Mouse (Mus musculus) limb, embryonic 13.5 days (tissue): ENCODE measurements around the gene Ten1. TPM values are rescaled to one million over a fixed set of nuclear protein-coding genes. Genes with fewer than 3 reads are reported as not detected.

Experiments used
- ATAC-seq: fragments of 200-750 bp; cut with Nextera tagmentation; 2 replicates; pipeline ENCODE4 v1.8.0; 2017; ENCODE audit warnings: low read depth, moderate number of reproducible peaks, moderate TSS enrichment; ENCODE audit not compliant: low FRiP score
- H3K27ac ChIP-seq: fragments of 300-500 bp; sonication (generic); 2 replicates; pipeline ENCODE4 v1.5.1; 2015; ENCODE audit warnings: inconsistent platforms, mild to moderate bottlenecking, moderate library complexity
- H3K27me3 ChIP-seq: fragments of 300-500 bp; sonication (generic); 2 replicates; pipeline ENCODE4 v1.6.1; 2015; ENCODE audit warnings: mild to moderate bottlenecking, inconsistent platforms
- H3K36me3 ChIP-seq: fragments of 300-500 bp; sonication (generic); 2 replicates; pipeline ENCODE4 v1.6.1; 2015; ENCODE audit warnings: inconsistent platforms, mild to moderate bottlenecking, moderate library complexity
- H3K4me1 ChIP-seq: fragments of 300-500 bp; sonication (generic); 2 replicates; pipeline ENCODE4 v1.6.1; 2015; ENCODE audit warnings: inconsistent platforms
- H3K4me2 ChIP-seq: fragments of 300-500 bp; sonication (generic); replicated peaks from 2 replicates; pipeline ENCODE4 v1.6.1; 2015; ENCODE audit warnings: inconsistent platforms, mild to moderate bottlenecking, moderate library complexity
- H3K4me3 ChIP-seq: fragments of 300-500 bp; sonication (generic); 2 replicates; pipeline ENCODE4 v1.5.1; 2015; ENCODE audit warnings: moderate library complexity, mild to moderate bottlenecking, inconsistent platforms
- H3K9ac ChIP-seq: fragments of 300-500 bp; sonication (generic); 2 replicates; pipeline ENCODE4 v1.6.1; 2015; ENCODE audit warnings: mild to moderate bottlenecking, inconsistent platforms
- H3K9me3 ChIP-seq: fragments of 300-500 bp; sonication (generic); 2 replicates; pipeline ENCODE4 v1.6.1; 2016; ENCODE audit warnings: inconsistent platforms
- WGBS: fragments of 180-500 bp; shearing (Covaris S2); methylation state at CpG from one replicate; pipeline ENCODE4 v1.1.7; 2015; 5-methylcytosine and 5-hydroxymethylcytosine counted together
- polyA plus RNA-seq: library from polyadenylated mRNA; unstranded; fragments of >200 nt; fragmentation: Nextera tagmentation; extraction: Ambion mirVana; gene quantifications from 2 replicates; pipeline ENCODE4 v1.2.1, GENCODE M21; 2015

The Ten1 gene
- polyA plus RNA-seq: 63.3 and 72.1 TPM in 2 replicates

GRCm38 (mm10) chr11:116198639-116199531, at the start of gene Ten1, which contains the start of gene Acox1:
Gene Ten1 (plus strand): TSS chr11:116198855.
Gene Acox1 (minus strand): TSS chr11:116199045.
- WGBS: under 1% methylated on average over 62 of the region's 62 CpGs
- no peaks in the 10 kb centered on the region for H3K9me3 ChIP-seq
- peak; percentile 98 for ATAC-seq

GRCm38 (mm10) chr11:116149341-116149740, 49.3 kb upstream of the Ten1 start:
- H3K27me3 ChIP-seq: no peaks in the 10 kb centered on the region
- H3K27ac ChIP-seq: no peak overlapping the region
- no peak overlapping the region for H3K4me3 ChIP-seq
- H3K9ac ChIP-seq: no peak overlapping the region
- WGBS: 77% methylated on average over 6 of the region's 6 CpGs
- H3K36me3 ChIP-seq: peaks cover 100% of the 10 kb centered on the region
- H3K9me3 ChIP-seq: no peaks in the 10 kb centered on the region
- no peak for ATAC-seq
- H3K4me1 ChIP-seq: no peaks in the 10 kb centered on the region
- H3K4me2 ChIP-seq: no peak overlapping the region

More at GRCm38 (mm10) chr11:116198639-116199531, at the start of gene Ten1, which contains the start of gene Acox1:
- Histone ChIP-seq H3K4me3 (peak within 1 kb of the TSS; percentile 56), H3K9ac (peak within 1 kb of the TSS; percentile 86), H3K27me3 (no peaks in the 10 kb centered on the region), H3K4me2 (peak within 1 kb of the TSS; percentile 82), H3K4me1 (peaks cover 25% of the 10 kb centered on the region), H3K36me3 (peaks cover 14% of the 10 kb centered on the region), H3K27ac (peak within 1 kb of the TSS; percentile 80)

- no peak overlapping the region for H3K4me2 ChIP-seq
- H3K9ac ChIP-seq: no peak overlapping the region
- no peaks in the 10 kb centered on the region for H3K27me3 ChIP-seq
- WGBS: 100% methylated on average over 2 of the region's 2 CpGs
- H3K36me3 ChIP-seq: peaks cover 100% of the 10 kb centered on the region
- H3K9me3 ChIP-seq: no peaks in the 10 kb centered on the region
- ATAC-seq: no peak
- H3K27ac ChIP-seq: no peak overlapping the region
- no peak overlapping the region for H3K4me3 ChIP-seq
- H3K4me1 ChIP-seq: no peaks in the 10 kb centered on the region
Measured at GRCm38 (mm10) chr11:116150960-116151359, 47.7 kb upstream of the Ten1 start.

- Histone ChIP-seq H3K9ac (peak overlapping the region; percentile 35; the same call in 1 of the 2 replicates), H3K4me1 (peaks cover 2% of the 10 kb centered on the region), H3K27me3 (no peaks in the 10 kb centered on the region), H3K36me3 (peaks cover 84% of the 10 kb centered on the region), H3K4me2 (no peak overlapping the region), H3K4me3 (no peak overlapping the region), H3K9me3 (no peaks in the 10 kb centered on the region), H3K27ac (no peak overlapping the region)
- 65% methylated on average over 12 of the region's 12 CpGs for WGBS
- ATAC-seq: no peak
Measured at GRCm38 (mm10) chr11:116161312-116161711, 37.3 kb upstream of the Ten1 start.

- no peak for ATAC-seq
- H3K27ac ChIP-seq: no peak overlapping the region; the same call in 1 of the 2 replicates
Measured at GRCm38 (mm10) chr11:116162146-116162545, 36.5 kb upstream of the Ten1 start.

GRCm38 (mm10) chr11:116163002-116163401, 35.7 kb upstream of the Ten1 start:
- H3K4me3 ChIP-seq: no peak overlapping the region
- H3K27me3 ChIP-seq: no peaks in the 10 kb centered on the region
- no peak overlapping the region for H3K9ac ChIP-seq
- ATAC-seq: no peak
- no peak overlapping the region for H3K4me2 ChIP-seq
- H3K27ac ChIP-seq: no peak overlapping the region
- no peaks in the 10 kb centered on the region for H3K9me3 ChIP-seq
- H3K36me3 ChIP-seq: peaks cover 67% of the 10 kb centered on the region
- H3K4me1 ChIP-seq: peaks cover 13% of the 10 kb centered on the region
- WGBS: 44% methylated on average over 9 of the region's 9 CpGs

More at GRCm38 (mm10) chr11:116162146-116162545, 36.5 kb upstream of the Ten1 start:
- WGBS: 75% methylated on average over 10 of the region's 10 CpGs
- no peak overlapping the region for H3K4me3 ChIP-seq
- peaks cover 10% of the 10 kb centered on the region for H3K4me1 ChIP-seq
- H3K9me3 ChIP-seq: no peaks in the 10 kb centered on the region
- H3K27me3 ChIP-seq: no peaks in the 10 kb centered on the region
- peaks cover 76% of the 10 kb centered on the region for H3K36me3 ChIP-seq
- no peak overlapping the region for H3K4me2 ChIP-seq
- no peak overlapping the region for H3K9ac ChIP-seq

- H3K27me3 ChIP-seq: no peaks in the 10 kb centered on the region
- H3K4me2 ChIP-seq: peak overlapping the region; percentile 84
- peak overlapping the region; percentile 77 for H3K27ac ChIP-seq
- ATAC-seq: no peak
- peak overlapping the region; percentile 59 for H3K4me3 ChIP-seq
- WGBS: 9% methylated on average over 6 of the region's 6 CpGs
- H3K9me3 ChIP-seq: no peaks in the 10 kb centered on the region
- H3K36me3 ChIP-seq: peaks cover 37% of the 10 kb centered on the region
- peaks cover 18% of the 10 kb centered on the region for H3K4me1 ChIP-seq
- peak overlapping the region; percentile 85 for H3K9ac ChIP-seq
Measured at GRCm38 (mm10) chr11:116167232-116167631, 31.4 kb upstream of the Ten1 start.

GRCm38 (mm10) chr11:116167884-116168439, 30.7 kb upstream of the Ten1 start, which contains the start of gene Fbf1:
Gene Fbf1 (minus strand): TSS chr11:116168166.
- peaks cover 44% of the 10 kb centered on the region for H3K36me3 ChIP-seq
- H3K9ac ChIP-seq: peak within 1 kb of the TSS; percentile 85
- H3K4me2 ChIP-seq: peak within 1 kb of the TSS; percentile 84
- peak; percentile 97 for ATAC-seq
- under 1% methylated on average over 40 of the region's 40 CpGs for WGBS
- H3K4me1 ChIP-seq: peaks cover 18% of the 10 kb centered on the region
- H3K9me3 ChIP-seq: no peaks in the 10 kb centered on the region
- peak within 1 kb of the TSS; percentile 77 for H3K27ac ChIP-seq
- peak within 1 kb of the TSS; percentile 59 for H3K4me3 ChIP-seq
- no peaks in the 10 kb centered on the region for H3K27me3 ChIP-seq

GRCm38 (mm10) chr11:116169214-116169613, 29.4 kb upstream of the Ten1 start:
- WGBS: 83% methylated on average over 3 of the region's 3 CpGs
- Histone ChIP-seq H3K36me3 (peaks cover 48% of the 10 kb centered on the region), H3K4me1 (peaks cover 18% of the 10 kb centered on the region), H3K9ac (no peak overlapping the region), H3K27ac (no peak overlapping the region), H3K4me3 (no peak overlapping the region), H3K4me2 (no peak overlapping the region), H3K9me3 (no peaks in the 10 kb centered on the region), H3K27me3 (no peaks in the 10 kb centered on the region)
- no peak for ATAC-seq

- 82% methylated on average over 5 of the region's 5 CpGs for WGBS
- no peak overlapping the region for H3K9ac ChIP-seq
- H3K36me3 ChIP-seq: peaks cover 48% of the 10 kb centered on the region
- H3K9me3 ChIP-seq: no peaks in the 10 kb centered on the region
- H3K4me2 ChIP-seq: no peak overlapping the region
- peaks cover 18% of the 10 kb centered on the region for H3K4me1 ChIP-seq
- no peak overlapping the region for H3K4me3 ChIP-seq
- H3K27me3 ChIP-seq: no peaks in the 10 kb centered on the region
- no peak for ATAC-seq
- no peak overlapping the region for H3K27ac ChIP-seq
Measured at GRCm38 (mm10) chr11:116170003-116170800, 28.5 kb upstream of the Ten1 start.

- H3K36me3 ChIP-seq: peaks cover 57% of the 10 kb centered on the region
- 89% methylated on average over 2 of the region's 2 CpGs for WGBS
Measured at GRCm38 (mm10) chr11:116171959-116172358, 26.7 kb upstream of the Ten1 start.

More at GRCm38 (mm10) chr11:116171959-116172358, 26.7 kb upstream of the Ten1 start:
- Histone ChIP-seq H3K9me3 (no peaks in the 10 kb centered on the region), H3K27me3 (no peaks in the 10 kb centered on the region), H3K27ac (no peak overlapping the region), H3K4me1 (peaks cover 10% of the 10 kb centered on the region), H3K9ac (no peak overlapping the region), H3K4me2 (no peak overlapping the region), H3K4me3 (no peak overlapping the region)
- no peak for ATAC-seq
